Mouse (Mus musculus): Measurements from ENCODE around the gene Mrpl54.

Gene Mrpl54

GRCm38 (mm10) chr10:81259225-81259884 lies 7.4 kb downstream of the Mrpl54 start:
- DNase-seq: no peak

GRCm38 (mm10) chr10:81257158-81258039 lies 9.3 kb downstream of the Mrpl54 start:
- DNase-seq: peak; percentile 58

GRCm38 (mm10) chr10:81254886-81255285 lies 11.8 kb downstream of the Mrpl54 start:
- DNase-seq: no peak

- peak; percentile 78 for DNase-seq
Observed at GRCm38 (mm10) chr10:81252424-81253419, 14.0 kb downstream of the Mrpl54 start, which contains the start of gene Matk. Gene Matk (plus strand): TSS chr10:81252935.

GRCm38 (mm10) chr10:81249442-81249841 lies 17.3 kb downstream of the Mrpl54 start:
- no peak for DNase-seq

- DNase-seq: no peak
Observed at GRCm38 (mm10) chr10:81247804-81248203, 18.9 kb downstream of the Mrpl54 start.

GRCm38 (mm10) chr10:81245166-81245565 lies 21.6 kb downstream of the Mrpl54 start:
- DNase-seq: no peak

- DNase-seq: peak; percentile 84
Observed at GRCm38 (mm10) chr10:81244595-81244994, 22.1 kb downstream of the Mrpl54 start.

- no peak for DNase-seq
Observed at GRCm38 (mm10) chr10:81244146-81244545, 22.6 kb downstream of the Mrpl54 start.

- no peak for DNase-seq
Observed at GRCm38 (mm10) chr10:81242021-81242420, 24.7 kb downstream of the Mrpl54 start.

- peak; percentile 78 for DNase-seq
Observed at GRCm38 (mm10) chr10:81240876-81241275, 25.9 kb downstream of the Mrpl54 start.

GRCm38 (mm10) chr10:81238618-81239017 lies 28.1 kb downstream of the Mrpl54 start:
- DNase-seq: no peak

- DNase-seq: no peak
Observed at GRCm38 (mm10) chr10:81236471-81237268, 30.1 kb downstream of the Mrpl54 start.

- DNase-seq: no peak
Observed at GRCm38 (mm10) chr10:81234206-81234605, 32.5 kb downstream of the Mrpl54 start.

GRCm38 (mm10) chr10:81233226-81233585 lies 33.5 kb downstream of the Mrpl54 start:
- no peak for DNase-seq

- DNase-seq: peak; percentile 85
Observed at GRCm38 (mm10) chr10:81232580-81233225, 34.0 kb downstream of the Mrpl54 start, which contains the start of gene Zfr2. Gene Zfr2 (plus strand): TSS chr10:81233155.

- DNase-seq: no peak
Observed at GRCm38 (mm10) chr10:81231436-81231835, 35.3 kb downstream of the Mrpl54 start.

- DNase-seq: peak; percentile 79
Observed at GRCm38 (mm10) chr10:81230438-81231332, 36.0 kb downstream of the Mrpl54 start, which contains the start of gene Atcay. Gene Atcay (minus strand): TSS chr10:81230833.

- no peak for DNase-seq
Observed at GRCm38 (mm10) chr10:81229735-81230437, 36.8 kb downstream of the Mrpl54 start.
